Mouse (Mus musculus) heart, embryonic 12.5 days (tissue): ENCODE results near the gene Gm21976. TPM values are rescaled to one million over a fixed set of nuclear protein-coding genes. Genes with fewer than 3 reads are reported as not detected.

Experiments
- ATAC-seq: fragments of 200-750 bp; cut with Nextera tagmentation; 2 replicates; pipeline ENCODE4 v1.8.0; 2017; ENCODE audit warnings: moderate TSS enrichment, moderate library complexity; ENCODE audit not compliant: insufficient number of reproducible peaks, low FRiP score
- H3K27ac ChIP-seq: fragments of 300-500 bp; sonication (generic); 2 replicates; pipeline ENCODE4 v1.5.1; 2016; ENCODE audit warnings: mild to moderate bottlenecking, moderate library complexity; ENCODE audit not compliant: poor library complexity, severe bottlenecking
- H3K27me3 ChIP-seq: fragments of 300-500 bp; sonication (generic); replicated peaks from 2 replicates; pipeline ENCODE4 v1.6.1; 2016; ENCODE audit warnings: mild to moderate bottlenecking, moderate library complexity
- H3K36me3 ChIP-seq: fragments of 300-500 bp; sonication (generic); 2 replicates; pipeline ENCODE4 v1.6.1; 2016; ENCODE audit warnings: mild to moderate bottlenecking, moderate library complexity
- H3K4me1 ChIP-seq: fragments of 300-500 bp; sonication (generic); replicated peaks from 2 replicates; pipeline ENCODE4 v1.6.1; 2016; ENCODE audit warnings: mild to moderate bottlenecking
- H3K4me2 ChIP-seq: fragments of 300-500 bp; sonication (generic); 2 replicates; pipeline ENCODE4 v1.6.1; 2016; ENCODE audit warnings: mild to moderate bottlenecking, moderate library complexity
- H3K4me3 ChIP-seq: fragments of 300-500 bp; sonication (generic); 2 replicates; pipeline ENCODE4 v1.5.1; 2016; ENCODE audit warnings: mild to moderate bottlenecking
- H3K9ac ChIP-seq: fragments of 300-500 bp; sonication (generic); 2 replicates; pipeline ENCODE4 v1.6.1; 2016; ENCODE audit warnings: mild to moderate bottlenecking, moderate library complexity
- H3K9me3 ChIP-seq: fragments of 300-500 bp; sonication (generic); replicated peaks from 2 replicates; pipeline ENCODE4 v1.6.1; 2016; ENCODE audit warnings: mild to moderate bottlenecking, moderate library complexity
- WGBS: fragments of 180-500 bp; shearing (Covaris S2); methylation state at CpG from one replicate; pipeline ENCODE4 v1.1.7; 2016; 5-methylcytosine and 5-hydroxymethylcytosine counted together
- polyA plus RNA-seq: library from polyadenylated mRNA; unstranded; fragments of >200 nt; fragmentation: Nextera tagmentation; extraction: Ambion mirVana; gene quantifications from 2 replicates; pipeline ENCODE4 v1.2.1, GENCODE M21; 2016

Gene Gm21976
- polyA plus RNA-seq, 1 experiment from 2014 or later: not detected

DNA sequence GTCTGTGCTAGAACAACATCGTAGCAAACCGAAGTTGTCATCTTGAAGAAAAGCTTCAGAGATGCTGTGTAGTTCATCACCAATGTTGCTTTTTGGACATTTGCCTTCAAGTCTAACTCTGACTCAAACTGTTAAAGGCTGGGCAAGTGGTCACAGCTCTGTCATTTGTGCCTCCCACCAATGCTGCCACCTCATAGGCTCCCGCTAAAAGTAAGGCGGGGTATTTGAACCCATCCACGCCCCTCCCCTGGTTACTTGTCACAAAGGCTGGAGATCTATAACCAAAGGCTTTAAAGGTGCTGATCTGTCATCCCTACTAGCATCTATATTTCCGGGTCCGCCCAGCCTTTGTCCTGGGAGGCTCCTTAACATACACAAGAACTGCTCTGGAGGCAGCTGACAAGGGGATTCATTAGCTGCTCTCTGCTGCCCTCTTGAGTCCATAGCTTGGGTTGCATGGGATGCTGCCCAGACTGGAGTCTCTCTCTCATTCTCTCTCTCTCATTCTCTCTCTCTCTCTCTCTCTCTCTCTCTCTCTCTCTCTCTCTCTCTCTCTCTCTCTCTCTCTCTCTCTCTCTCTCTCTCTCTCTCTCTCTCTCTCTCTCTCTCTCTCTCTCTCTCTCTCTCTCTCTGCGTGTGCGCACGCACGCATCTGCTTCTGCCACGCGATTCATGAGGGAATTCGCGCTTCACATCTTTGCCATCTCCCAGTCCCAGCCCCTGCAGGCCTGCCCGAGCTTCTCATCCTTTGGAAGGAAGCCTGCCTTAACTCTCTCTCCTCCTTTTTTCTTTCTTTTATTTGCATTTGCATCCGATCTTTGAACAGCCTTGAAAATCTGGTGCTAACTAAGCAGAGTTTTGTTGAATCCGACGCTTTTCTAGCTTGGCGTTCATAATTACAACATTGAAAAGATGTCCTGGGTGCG, 19.4 kb downstream of the Gm21976 start:
- 0 out of 2 replicates have a peak, but pooled peaks have one; percentile 66 for ATAC-seq
- Histone ChIP-seq H3K27ac (no peak overlapping the region), H3K36me3 (no peaks in the 10 kb centered on the region), H3K9me3 (peaks cover 6% of the 10 kb centered on the region; the same call in 1 of the 2 replicates), H3K27me3 (no peaks in the 10 kb centered on the region), H3K9ac (no peak overlapping the region), H3K4me2 (peak overlapping the region; percentile 56), H3K4me3 (no peak overlapping the region), H3K4me1 (no peaks in the 10 kb centered on the region)
- WGBS: 53% methylated on average over 21 of the region's 21 CpGs

DNA sequence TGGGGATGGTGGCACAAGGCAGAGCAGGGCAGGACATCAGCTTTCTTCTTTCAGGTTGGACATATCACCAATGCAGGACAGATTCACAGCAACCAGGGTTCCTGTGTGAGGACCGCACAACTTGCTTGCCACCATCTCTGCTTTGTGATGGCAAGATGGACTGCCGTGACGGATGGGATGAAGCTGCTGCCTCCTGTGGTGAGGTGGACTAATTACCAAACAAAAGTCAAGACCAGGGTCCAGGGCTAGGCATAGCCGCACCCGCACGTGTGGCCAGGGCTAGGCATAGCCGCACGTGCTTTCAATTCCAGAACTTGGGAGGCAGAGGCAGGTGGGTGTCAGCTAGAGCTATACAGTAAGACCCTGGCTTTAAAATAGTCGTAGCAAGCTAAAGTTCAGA, 25.6 kb downstream of the Gm21976 start:
- Histone ChIP-seq H3K4me3 (no peak overlapping the region), H3K27me3 (no peaks in the 10 kb centered on the region), H3K36me3 (peaks cover 21% of the 10 kb centered on the region), H3K27ac (no peak overlapping the region), H3K9ac (no peak overlapping the region), H3K9me3 (no peaks in the 10 kb centered on the region), H3K4me2 (no peak overlapping the region), H3K4me1 (peaks cover 12% of the 10 kb centered on the region; the same call in 1 of the 2 replicates)
- WGBS: 88% methylated on average over 9 of the region's 9 CpGs
- no peak for ATAC-seq

DNA sequence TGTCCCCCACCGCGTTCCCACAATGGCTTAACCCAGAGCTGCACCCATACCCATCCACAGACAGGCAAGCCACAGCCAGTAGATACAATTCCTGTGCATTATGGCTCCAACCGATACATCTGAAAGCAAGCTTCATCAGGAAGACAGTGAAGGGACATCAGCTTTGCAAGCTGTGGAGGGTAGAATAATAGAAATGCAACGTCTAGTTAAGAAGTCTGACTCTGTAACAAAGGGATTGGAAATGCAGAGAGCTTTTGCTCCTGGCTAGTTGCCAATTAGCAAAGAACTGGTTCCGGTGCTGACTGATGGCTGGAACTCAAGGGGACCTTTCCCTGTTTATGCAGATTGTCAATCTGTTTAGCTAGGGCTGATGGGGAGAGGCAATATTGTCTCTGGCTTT, 26.7 kb downstream of the Gm21976 start:
- H3K4me1 ChIP-seq: peaks cover 12% of the 10 kb centered on the region; the same call in 1 of the 2 replicates
- no peak overlapping the region for H3K4me3 ChIP-seq
- H3K9ac ChIP-seq: no peak overlapping the region
- H3K4me2 ChIP-seq: no peak overlapping the region
- no peaks in the 10 kb centered on the region for H3K27me3 ChIP-seq
- peaks cover 32% of the 10 kb centered on the region for H3K36me3 ChIP-seq
- no peak overlapping the region for H3K27ac ChIP-seq
- no peak for ATAC-seq
- H3K9me3 ChIP-seq: no peaks in the 10 kb centered on the region
- 36% methylated on average over 5 of the region's 5 CpGs for WGBS

DNA sequence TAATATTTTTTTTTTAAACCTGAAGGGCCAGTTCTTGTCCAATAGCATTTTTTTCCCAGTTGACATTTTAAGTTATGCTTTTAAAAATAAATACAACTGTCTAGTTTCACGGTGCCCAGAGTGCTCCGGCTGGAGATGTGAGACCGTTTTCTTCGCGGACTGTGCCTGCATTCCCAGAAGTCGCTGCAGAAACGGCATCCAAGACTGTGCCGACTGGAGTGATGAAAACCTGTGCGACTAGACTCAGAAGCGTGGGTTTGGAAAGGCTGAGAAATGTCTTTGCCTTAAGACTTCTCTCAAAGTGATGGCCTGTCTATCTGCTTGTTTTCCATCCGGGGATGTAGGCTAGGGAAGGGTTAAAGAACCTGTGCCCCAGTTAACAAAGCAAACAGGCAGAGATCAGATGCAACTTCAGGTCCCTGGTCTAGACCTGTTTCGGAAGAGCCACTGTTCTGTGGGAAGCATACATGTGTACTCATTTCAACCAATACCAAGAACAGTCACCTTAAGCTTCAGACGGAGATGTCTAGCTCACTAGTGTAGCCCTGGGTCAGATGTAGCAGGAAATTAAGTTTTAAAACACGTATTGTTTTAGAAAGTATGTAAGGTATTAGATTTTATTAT, 27.3 kb downstream of the Gm21976 start:
- Histone ChIP-seq H3K4me2 (no peak overlapping the region), H3K27me3 (no peaks in the 10 kb centered on the region), H3K4me1 (peaks cover 12% of the 10 kb centered on the region; the same call in 1 of the 2 replicates), H3K9me3 (no peaks in the 10 kb centered on the region), H3K4me3 (no peak overlapping the region), H3K27ac (no peak overlapping the region), H3K9ac (no peak overlapping the region), H3K36me3 (peaks cover 38% of the 10 kb centered on the region)
- 41% methylated on average over 14 of the region's 14 CpGs for WGBS
- ATAC-seq: no peak

DNA sequence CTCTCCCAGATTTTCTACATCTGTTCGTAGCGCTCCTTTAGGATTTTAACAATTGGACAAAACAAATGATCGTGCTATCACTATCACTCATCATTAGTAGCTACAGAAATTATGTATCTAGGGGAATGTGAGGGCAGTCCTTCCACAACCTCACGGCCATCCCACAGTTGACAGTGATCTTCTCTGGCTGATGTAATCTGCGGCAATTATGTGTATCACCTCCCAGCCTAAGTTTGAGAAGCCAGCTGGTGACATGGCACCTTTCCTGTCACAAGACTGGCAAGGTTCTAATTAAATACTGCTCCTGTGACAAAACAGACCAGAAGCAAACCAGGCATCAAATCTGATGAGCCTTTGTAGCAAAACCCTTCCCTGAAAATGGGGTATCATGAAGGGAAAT, 28.3 kb downstream of the Gm21976 start:
- peaks cover 47% of the 10 kb centered on the region for H3K36me3 ChIP-seq

DNA sequence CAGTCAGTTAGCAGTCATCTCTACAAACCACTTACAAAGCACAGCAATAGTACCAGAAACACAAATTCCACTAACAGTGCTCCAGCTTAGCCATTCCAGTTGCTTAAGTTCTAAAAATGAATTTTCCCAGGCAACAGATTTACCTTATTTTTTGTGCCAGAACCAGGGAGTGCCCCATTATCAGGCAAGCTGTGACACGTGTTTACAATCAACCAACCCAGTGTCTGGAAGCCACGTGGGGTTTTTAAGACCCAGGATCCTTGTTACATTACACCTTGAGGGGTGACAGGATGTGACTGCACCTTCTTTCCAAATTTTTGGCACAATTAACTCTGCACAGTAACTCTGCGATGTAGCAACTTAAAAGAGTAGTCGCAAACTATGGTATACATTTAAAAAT, 29.0 kb downstream of the Gm21976 start:
- Histone ChIP-seq H3K27me3 (no peaks in the 10 kb centered on the region), H3K4me3 (no peak overlapping the region), H3K27ac (no peak overlapping the region), H3K9me3 (no peaks in the 10 kb centered on the region), H3K4me2 (no peak overlapping the region), H3K9ac (no peak overlapping the region), H3K4me1 (peaks cover 12% of the 10 kb centered on the region; the same call in 1 of the 2 replicates), H3K36me3 (peaks cover 54% of the 10 kb centered on the region)
- ATAC-seq: no peak
- WGBS: 81% methylated on average over 4 of the region's 4 CpGs

More for the DNA sequence above, 28.3 kb downstream of the Gm21976 start:
- peaks cover 12% of the 10 kb centered on the region; the same call in 1 of the 2 replicates for H3K4me1 ChIP-seq
- H3K4me3 ChIP-seq: no peak overlapping the region
- H3K9ac ChIP-seq: no peak overlapping the region
- WGBS: 85% methylated on average over 5 of the region's 5 CpGs
- no peak overlapping the region for H3K4me2 ChIP-seq
- no peaks in the 10 kb centered on the region for H3K27me3 ChIP-seq
- H3K27ac ChIP-seq: no peak overlapping the region
- ATAC-seq: no peak
- no peaks in the 10 kb centered on the region for H3K9me3 ChIP-seq

DNA sequence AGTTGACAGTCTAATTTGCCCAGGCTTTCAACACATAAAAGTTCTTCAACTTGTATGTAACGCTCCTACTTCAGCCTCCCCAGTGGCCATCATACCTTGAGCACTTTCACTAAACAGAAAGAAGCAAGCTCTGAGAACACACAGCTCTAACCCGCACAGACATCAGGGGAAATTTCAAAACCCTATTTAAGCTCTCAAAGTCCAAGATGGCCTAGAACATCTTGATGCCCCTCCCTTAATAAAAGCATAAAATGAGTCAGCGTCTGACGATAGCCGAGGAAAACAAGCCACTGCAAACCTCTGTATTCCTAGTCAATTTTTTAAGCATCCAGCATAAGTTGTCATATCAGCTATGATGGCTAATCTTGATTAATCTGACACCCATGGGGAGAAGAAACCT, 31.9 kb downstream of the Gm21976 start:
- peaks cover 61% of the 10 kb centered on the region for H3K36me3 ChIP-seq
- 92% methylated on average over 5 of the region's 5 CpGs for WGBS

DNA sequence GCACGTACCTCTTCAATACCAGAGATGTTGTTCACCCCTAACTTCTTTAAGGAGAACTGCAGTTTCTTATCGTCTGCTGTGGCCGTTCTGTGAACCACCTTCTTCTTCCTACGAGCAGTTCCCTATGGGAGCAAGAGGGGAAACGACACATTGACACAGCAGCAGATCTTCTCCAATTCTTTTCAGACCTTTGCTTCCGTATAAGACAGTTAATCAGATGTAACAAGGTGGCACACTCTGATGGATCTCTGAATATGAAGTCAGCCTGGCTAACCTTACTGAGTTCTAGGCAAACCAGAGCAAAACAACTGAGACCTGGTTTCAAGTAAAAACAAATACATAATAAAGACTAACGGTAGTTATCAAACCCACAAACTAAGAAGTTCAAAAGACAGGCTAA, 33.9 kb downstream of the Gm21976 start:
- peaks cover 12% of the 10 kb centered on the region for H3K4me1 ChIP-seq
- peaks cover 52% of the 10 kb centered on the region for H3K36me3 ChIP-seq
- H3K9me3 ChIP-seq: no peaks in the 10 kb centered on the region
- no peak overlapping the region for H3K4me3 ChIP-seq
- WGBS: 79% methylated on average over 7 of the region's 7 CpGs
- ATAC-seq: no peak
- no peak overlapping the region for H3K4me2 ChIP-seq
- no peak overlapping the region for H3K9ac ChIP-seq
- no peaks in the 10 kb centered on the region for H3K27me3 ChIP-seq
- H3K27ac ChIP-seq: no peak overlapping the region

More for the DNA sequence above, 31.9 kb downstream of the Gm21976 start:
- Histone ChIP-seq H3K9ac (no peak overlapping the region), H3K9me3 (no peaks in the 10 kb centered on the region), H3K4me3 (no peak overlapping the region), H3K4me1 (peaks cover 19% of the 10 kb centered on the region), H3K27ac (no peak overlapping the region), H3K4me2 (no peak overlapping the region), H3K27me3 (no peaks in the 10 kb centered on the region)
- ATAC-seq: no peak

DNA sequence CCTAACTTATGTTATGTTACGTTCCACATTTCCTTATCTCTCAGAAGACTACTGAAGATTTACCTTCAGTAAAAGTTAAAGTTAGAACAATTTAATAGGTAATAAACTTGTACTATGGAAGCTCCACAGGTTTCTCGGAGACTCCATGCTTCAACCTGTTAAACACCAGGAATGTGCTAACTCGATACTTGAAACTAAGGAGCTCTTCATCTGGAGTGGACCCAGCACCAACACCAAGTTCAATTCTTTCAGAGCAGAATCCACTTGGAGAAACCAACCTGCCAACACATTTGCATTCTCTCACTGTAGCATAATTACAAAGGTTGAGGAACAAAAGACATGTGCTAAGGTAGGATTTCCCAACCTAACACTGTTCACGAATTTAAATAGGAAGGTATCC, 35.4 kb downstream of the Gm21976 start:
- H3K4me2 ChIP-seq: peak overlapping the region; percentile 49
- ATAC-seq: no peak
- no peak overlapping the region for H3K27ac ChIP-seq
- peaks cover 41% of the 10 kb centered on the region for H3K36me3 ChIP-seq
- H3K9me3 ChIP-seq: no peaks in the 10 kb centered on the region
- 57% methylated on average over 4 of the region's 4 CpGs for WGBS
- H3K27me3 ChIP-seq: no peaks in the 10 kb centered on the region
- peak overlapping the region; percentile 19; the same call in 1 of the 2 replicates for H3K4me3 ChIP-seq
- H3K9ac ChIP-seq: peak overlapping the region; percentile 50; the same call in 1 of the 2 replicates
- peaks cover 12% of the 10 kb centered on the region for H3K4me1 ChIP-seq

DNA sequence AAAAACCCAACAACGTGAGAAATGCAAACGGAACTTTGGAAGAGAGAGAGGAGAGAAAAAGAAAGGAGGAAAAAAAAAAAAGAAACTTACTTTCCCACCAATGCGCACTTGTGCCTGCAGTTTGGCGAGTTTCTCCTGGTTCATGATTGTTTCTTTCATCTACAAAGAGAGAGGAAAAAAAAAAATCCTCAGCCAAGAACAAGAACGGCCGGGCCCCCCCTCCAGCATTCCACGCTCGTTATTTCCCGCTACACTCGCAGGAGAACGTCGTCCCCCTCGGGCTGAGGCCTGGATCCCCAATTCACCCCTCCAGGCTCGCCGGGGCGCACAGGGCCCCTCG, 36.4 kb downstream of the Gm21976 start:
- Histone ChIP-seq H3K36me3 (peaks cover 31% of the 10 kb centered on the region), H3K4me1 (peaks cover 12% of the 10 kb centered on the region), H3K9ac (peak overlapping the region; percentile 99), H3K27ac (peak overlapping the region; percentile 90), H3K4me3 (peak overlapping the region; percentile 100), H3K27me3 (no peaks in the 10 kb centered on the region), H3K9me3 (no peaks in the 10 kb centered on the region), H3K4me2 (peak overlapping the region; percentile 78)
- ATAC-seq: no peak
- WGBS: under 1% methylated on average over 17 of the region's 17 CpGs

DNA sequence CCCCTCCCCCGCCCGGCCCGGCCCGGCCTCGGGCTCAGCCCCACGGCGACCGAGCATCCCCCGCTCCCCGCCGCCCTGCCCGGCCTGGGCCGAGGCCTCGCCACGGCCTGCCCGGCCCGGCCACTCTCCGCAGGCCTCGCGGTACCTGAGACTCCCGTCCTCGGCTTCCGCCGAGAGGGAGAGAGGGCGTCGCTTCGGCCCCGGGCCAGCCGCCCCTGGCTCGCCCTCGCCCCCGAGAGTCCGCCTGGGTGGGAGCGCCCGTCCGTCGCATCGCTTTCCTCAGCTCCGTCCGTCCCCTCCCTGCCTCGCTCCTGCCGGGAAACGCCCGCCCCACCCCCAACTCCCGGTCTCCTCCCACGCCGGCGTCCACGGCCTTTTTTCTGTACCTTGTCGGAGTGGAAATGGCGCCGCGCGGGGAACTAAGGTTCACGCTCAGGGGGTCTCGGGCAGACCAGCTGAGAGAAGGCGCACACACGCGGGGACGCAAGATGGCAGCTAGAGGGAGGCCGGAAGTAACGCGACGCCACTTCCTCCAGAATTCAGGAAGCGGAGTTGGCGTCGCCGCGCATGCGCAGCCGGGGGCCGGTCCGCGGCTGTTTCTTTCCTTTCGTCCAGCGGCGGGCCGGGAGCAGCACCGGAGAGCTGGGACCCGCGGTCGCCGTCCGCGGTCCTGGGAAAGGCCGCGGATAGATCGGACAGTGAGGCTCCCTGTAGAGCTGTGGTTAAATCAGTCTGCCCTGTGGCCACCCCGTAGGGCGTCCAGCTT, 37.0 kb downstream of the Gm21976 start, which contains the start of gene Btf3:
Btf3 (minus strand) TSS at position 527 of the 766 bp plus-strand sequence.
- peak within 1 kb of the TSS; percentile 90 for H3K27ac ChIP-seq
- peaks cover 26% of the 10 kb centered on the region for H3K36me3 ChIP-seq
- WGBS: 0% methylated on average over 84 of the region's 90 CpGs
- peak within 1 kb of the TSS; percentile 99 for H3K9ac ChIP-seq
- H3K9me3 ChIP-seq: no peaks in the 10 kb centered on the region
- H3K27me3 ChIP-seq: no peaks in the 10 kb centered on the region
- H3K4me3 ChIP-seq: peak within 1 kb of the TSS; percentile 100
- H3K4me1 ChIP-seq: peaks cover 12% of the 10 kb centered on the region
- peak within 1 kb of the TSS; percentile 78 for H3K4me2 ChIP-seq
- ATAC-seq: peak; percentile 90
